In the genomic region with DNA sequence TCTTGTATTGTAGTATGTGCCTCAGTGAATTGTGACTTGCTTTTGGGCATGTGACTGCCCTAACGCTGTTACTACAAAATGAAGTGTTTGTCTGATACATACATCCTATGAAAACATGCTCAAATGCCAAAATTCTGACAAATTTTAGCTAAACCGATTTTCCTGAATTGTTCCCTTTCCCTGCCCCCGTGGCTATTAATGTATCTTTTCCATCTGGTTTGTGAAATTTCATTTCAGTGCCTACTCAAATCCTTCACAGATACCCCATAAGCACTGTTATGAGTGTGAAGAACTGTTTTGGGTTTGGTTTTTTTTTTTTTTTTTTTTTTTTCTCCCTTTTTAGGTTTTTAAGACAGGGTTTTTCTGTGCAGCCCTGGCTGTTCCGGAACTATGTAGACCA, we compare ENCODE assay signal across 10 mouse cellular contexts. TPM values are rescaled to one million over a fixed set of nuclear protein-coding genes. Genes with fewer than 3 reads are reported as not detected.
DNase-seq lines count a peak whose midpoint lies in the region; ATAC-seq and TF ChIP-seq lines count a peak whose summit lies in the region.
"Had no signal": no experiment of that assay in that cellular context is flagged by ENCODE, and none has a peak within 500 bp of the region (broad histone marks: within the 10 kb centered on the region; RNA-seq: fewer than 3 reads in every experiment).

No protein-coding gene starts in this region.

- WGBS in heart, embryonic 14.5 days = 76% methylated on average over 4 of the region's 4 CpGs
- 66% methylated on average over 4 of the region's 4 CpGs for WGBS in forebrain, postnatal 0 days
- WGBS in liver, embryonic 15.5 days (ENCODE audit: insufficient replicate concordance) = 69% methylated on average over 4 of the region's 4 CpGs

- H3K4me2 ChIP-seq in heart, embryonic 14.5 days (ENCODE audit: low read length) = peak overlapping the region; percentile 78
- peak overlapping the region; percentile 74 for H3K4me2 ChIP-seq in forebrain, postnatal 0 days (ENCODE audit: low read depth)
- H3K4me2 ChIP-seq in liver, embryonic 15.5 days = peak overlapping the region; percentile 69

- no peaks in the 10 kb centered on the region for H3K27me3 ChIP-seq in heart, embryonic 14.5 days (ENCODE audit: control insufficient read depth, insufficient read depth, low read length)
- no peaks in the 10 kb centered on the region for H3K27me3 ChIP-seq in forebrain, postnatal 0 days (ENCODE audit: insufficient read depth, low read length)
- H3K27me3 ChIP-seq in liver, embryonic 15.5 days = peaks cover 25% of the 10 kb centered on the region

- H3K9me3 ChIP-seq in heart, embryonic 14.5 days (ENCODE audit: control insufficient read depth, low read length) = no peaks in the 10 kb centered on the region
- H3K9me3 ChIP-seq in ES-E14 (ENCODE audit: control insufficient read depth, insufficient read depth, low read depth, low read length) = no peaks in the 10 kb centered on the region
- no peaks in the 10 kb centered on the region for H3K9me3 ChIP-seq in forebrain, postnatal 0 days (ENCODE audit: low read length)
- H3K9me3 ChIP-seq in liver, embryonic 15.5 days (replicated peaks) = no peaks in the 10 kb centered on the region

- H3K4me3 ChIP-seq in heart, embryonic 14.5 days (ENCODE audit: control insufficient read depth in 1 of 2, insufficient read depth in 1 of 2, low read depth in 1 of 2, low read length in 2 of 2) = peak overlapping the region in 1 of 2 experiments; percentile 53; a peak in 2 of 4 replicates
- peak overlapping the region in 1 of 2 experiments; percentile 49; a peak in 2 of 4 replicates for H3K4me3 ChIP-seq in ES-E14 (ENCODE audit: insufficient read depth in 1 of 2, low read depth in 1 of 2, low read length in 2 of 2, poor library complexity in 1 of 2, severe bottlenecking in 1 of 2)
- H3K4me3 ChIP-seq in forebrain, postnatal 0 days (ENCODE audit: low read depth, low read length) = peak overlapping the region; percentile 54
- peak overlapping the region; percentile 41 for H3K4me3 ChIP-seq in liver, embryonic 15.5 days (replicated peaks)

- in situ Hi-C loops in ES-E14 (cut with MboI; ENCODE audit: low sequenced_read_pairs in 2 of 2, unreplicated experiment in 2 of 2) = no loop called here

- TF ChIP-seq CTCF in forebrain, postnatal 0 days (IDR thresholded peaks at IDR 0.05; ENCODE audit: low read depth) = no peak

- H3K27ac ChIP-seq in heart, embryonic 14.5 days (replicated peaks in 1 of 2; ENCODE audit: control insufficient read depth in 1 of 2, insufficient read depth in 1 of 2, low read depth in 2 of 2, low read length in 2 of 2) = peak overlapping the region; percentile 40 to 63; a peak in 2 of 4 replicates
- H3K27ac ChIP-seq in ES-E14 (ENCODE audit: insufficient read depth, low read depth, low read length, poor library complexity, severe bottlenecking) = peak overlapping the region; percentile 52; the same call in 1 of the 2 replicates
- H3K27ac ChIP-seq in forebrain, postnatal 0 days (ENCODE audit: low read depth, low read length) = no peak overlapping the region; the same call in none of the 2 replicates
- no peak overlapping the region for H3K27ac ChIP-seq in liver, embryonic 15.5 days (replicated peaks)

- ATAC-seq in heart, embryonic 14.5 days (ENCODE audit: insufficient number of reproducible peaks, insufficient read depth, low FRiP score, low read depth) = no peak
- no peak; the same call in 1 of the 2 replicates for ATAC-seq in forebrain, postnatal 0 days
- ATAC-seq in liver, embryonic 15.5 days (ENCODE audit: insufficient read depth) = 0 out of 2 replicates have a peak, but pooled peaks have one; percentile 4

- H3K4me1 ChIP-seq in heart, embryonic 14.5 days (ENCODE audit: control insufficient read depth in 2 of 2, insufficient read depth in 2 of 2, low read length in 2 of 2) = peaks cover 12 to 43% of the 10 kb centered on the region in 2 experiments
- peaks cover 0 to 5% of the 10 kb centered on the region in 2 experiments; a peak in 1 of 4 replicates for H3K4me1 ChIP-seq in ES-E14 (ENCODE audit: control insufficient read depth in 2 of 2, insufficient read depth in 2 of 2, low read length in 2 of 2, poor library complexity in 1 of 2)
- no peaks in the 10 kb centered on the region for H3K4me1 ChIP-seq in forebrain, postnatal 0 days (ENCODE audit: insufficient read depth)
- peaks cover 14% of the 10 kb centered on the region for H3K4me1 ChIP-seq in liver, embryonic 15.5 days (replicated peaks)

- peaks cover 40% of the 10 kb centered on the region for H3K36me3 ChIP-seq in heart, embryonic 14.5 days (ENCODE audit: control insufficient read depth, insufficient read depth, low read length)
- H3K36me3 ChIP-seq in ES-E14 (ENCODE audit: control insufficient read depth, insufficient read depth, low read length, poor library complexity, severe bottlenecking) = peaks cover 6% of the 10 kb centered on the region
- H3K36me3 ChIP-seq in forebrain, postnatal 0 days (ENCODE audit: insufficient read depth) = peaks cover 20% of the 10 kb centered on the region
- H3K36me3 ChIP-seq in liver, embryonic 15.5 days (replicated peaks) = peaks cover 35% of the 10 kb centered on the region

- no peak for DNase-seq in heart, postnatal 4 days
- DNase-seq in ES-E14 (ENCODE audit: low read depth, low spot score) = no peak
- DNase-seq in forebrain, postnatal 0 days = no peak
- DNase-seq in retina, embryonic 14.5 days (ENCODE audit: low spot score) = no peak
- no peak for DNase-seq in gastrocnemius, postnatal 10 days
- DNase-seq in urinary bladder, postnatal 10 days (ENCODE audit: low spot score) = no peak

- H3K9ac ChIP-seq in heart, embryonic 14.5 days (ENCODE audit: low read length) = no peak overlapping the region
- H3K9ac ChIP-seq in ES-E14 (ENCODE audit: insufficient read depth, low read depth, low read length, poor library complexity, severe bottlenecking) = peak overlapping the region; percentile 53; the same call in 1 of the 2 replicates
- H3K9ac ChIP-seq in forebrain, postnatal 0 days = peak overlapping the region; percentile 72; the same call in 1 of the 2 replicates
- no peak overlapping the region for H3K9ac ChIP-seq in liver, embryonic 15.5 days

TF ChIP-seq in ES-E14, 5 proteins besides CTCF, POLR2A, EP300 and RAD21:
- TF ChIP-seq ZNF384 (IDR thresholded peaks at IDR 0.05; ENCODE audit: low read depth, low read length) (peak; percentile 64; the same call in 1 of the 2 replicates), HCFC1 (IDR thresholded peaks at IDR 0.05; ENCODE audit: borderline replicate concordance, insufficient read depth, low read length) (no peak), ZC3H11A (IDR thresholded peaks at IDR 0.05; ENCODE audit: borderline replicate concordance, low read depth, low read length) (no peak), MAFK (IDR thresholded peaks at IDR 0.05; ENCODE audit: insufficient read depth, low read depth, low read length) (no peak), CHD2 (IDR thresholded peaks at IDR 0.05; ENCODE audit: low read depth, low read length) (no peak)

RNA-seq across cellular contexts. Expression of gene Ppfia4, which starts 12.3 kb away (rescaled TPM):
- 10.5 and 11.9 TPM in 2 replicates for polyA plus RNA-seq in heart, embryonic 14.5 days (2014; fragmentation: Nextera tagmentation; extraction: Ambion mirVana)
- 1 to 10 TPM; 7.3 to 9.2 TPM for total RNA-seq in heart, postnatal 4 days (2021)
- 14.1 and 35.3 TPM in 2 replicates for total RNA-seq in ES-E14 (2012; rRNA removed)
- total RNA-seq in forebrain, postnatal 0 days (2014; rRNA removed) = 26.9 and 31.9 TPM in 2 replicates
- 12.7 and 17.5 TPM in 2 replicates for polyA plus RNA-seq in forebrain, postnatal 0 days (2015; fragmentation: Nextera tagmentation; extraction: Ambion mirVana)
- 1.8 and 2.1 TPM in 2 replicates for polyA plus RNA-seq in liver, embryonic 15.5 days (2015; fragmentation: Nextera tagmentation; extraction: Ambion mirVana)
- total RNA-seq in gastrocnemius, postnatal 10 days (2021) = 10 to 100 TPM; 11.2 to 13.7 TPM

RNA-seq across cellular contexts. Expression of gene Tmem183a, which starts 16.7 kb away (rescaled TPM):
- 62.5 and 69.3 TPM in 2 replicates for polyA plus RNA-seq in heart, embryonic 14.5 days (2014; fragmentation: Nextera tagmentation; extraction: Ambion mirVana)
- 10 to 100 TPM; 33.8 to 42.5 TPM for total RNA-seq in heart, postnatal 4 days (2021)
- total RNA-seq in ES-E14 (2012; rRNA removed) = 100 and 120 TPM in 2 replicates
- 177 and 184 TPM in 2 replicates for total RNA-seq in forebrain, postnatal 0 days (2014; rRNA removed)
- polyA plus RNA-seq in forebrain, postnatal 0 days (2015; fragmentation: Nextera tagmentation; extraction: Ambion mirVana) = 103 and 123 TPM in 2 replicates
- 49.8 and 53.9 TPM in 2 replicates for polyA plus RNA-seq in liver, embryonic 15.5 days (2015; fragmentation: Nextera tagmentation; extraction: Ambion mirVana)
- 10 to 100 TPM; 17.2 to 18.5 TPM for total RNA-seq in gastrocnemius, postnatal 10 days (2021)

RNA-seq across cellular contexts. Expression of gene 4933406M09Rik, which starts 40.7 kb away (rescaled TPM):
- not detected in 2 replicates for polyA plus RNA-seq in heart, embryonic 14.5 days (2014; fragmentation: Nextera tagmentation; extraction: Ambion mirVana)
- total RNA-seq in heart, postnatal 4 days (2021) = not detected
- total RNA-seq in ES-E14 (2012; rRNA removed) = 0.22 TPM in 1 of 2 replicates, not detected in the other
- not detected in 2 replicates for total RNA-seq in forebrain, postnatal 0 days (2014; rRNA removed)
- not detected in 2 replicates for polyA plus RNA-seq in forebrain, postnatal 0 days (2015; fragmentation: Nextera tagmentation; extraction: Ambion mirVana)
- not detected in 2 replicates for polyA plus RNA-seq in liver, embryonic 15.5 days (2015; fragmentation: Nextera tagmentation; extraction: Ambion mirVana)
- total RNA-seq in gastrocnemius, postnatal 10 days (2021) = not detected
- total RNA-seq: adrenal gland, adult 2 months; layer of hippocampus, adult 18-20 months had no signal
- polyA plus RNA-seq: adrenal gland, adult 2 months had no signal

RNA-seq across cellular contexts. Expression of gene Myog, which starts 55.3 kb away (rescaled TPM):
- polyA plus RNA-seq in heart, embryonic 14.5 days (2014; fragmentation: Nextera tagmentation; extraction: Ambion mirVana) = 0.62 and 0.70 TPM in 2 replicates
- under 1 TPM; 0.48 to 0.52 TPM for total RNA-seq in heart, postnatal 4 days (2021)
- total RNA-seq in ES-E14 (2012; rRNA removed) = 0.18 and 0.37 TPM in 2 replicates
- 0.08 and 0.29 TPM in 2 replicates for total RNA-seq in forebrain, postnatal 0 days (2014; rRNA removed)
- polyA plus RNA-seq in forebrain, postnatal 0 days (2015; fragmentation: Nextera tagmentation; extraction: Ambion mirVana) = 0.19 and 0.28 TPM in 2 replicates
- 5.1 and 6.8 TPM in 2 replicates for polyA plus RNA-seq in liver, embryonic 15.5 days (2015; fragmentation: Nextera tagmentation; extraction: Ambion mirVana)
- 100 to 1,000 TPM; 135 to 142 TPM for total RNA-seq in gastrocnemius, postnatal 10 days (2021)
- total RNA-seq: adrenal gland, adult 2 months; layer of hippocampus, adult 18-20 months had no signal
- polyA plus RNA-seq: adrenal gland, adult 2 months had no signal

Comparison
In these comparisons a context has a peak if more than half of its experiments do, and no peak if none do; other contexts are left out.
1. H3K27ac ChIP-seq: peak in heart, embryonic 14.5 days (2 of 2) and ES-E14 (single experiment); none in forebrain, postnatal 0 days (single experiment) and liver, embryonic 15.5 days (single experiment).
2. H3K9ac ChIP-seq: peak in ES-E14 (single experiment) and forebrain, postnatal 0 days (single experiment); none in heart, embryonic 14.5 days (single experiment) and liver, embryonic 15.5 days (single experiment).
3. Peak in every context shown above with its lines, with median percentiles within 50 percentile points of each other: H3K4me2 ChIP-seq.